ENCODE assay signal across 8 mouse cellular contexts in the genomic region with DNA sequence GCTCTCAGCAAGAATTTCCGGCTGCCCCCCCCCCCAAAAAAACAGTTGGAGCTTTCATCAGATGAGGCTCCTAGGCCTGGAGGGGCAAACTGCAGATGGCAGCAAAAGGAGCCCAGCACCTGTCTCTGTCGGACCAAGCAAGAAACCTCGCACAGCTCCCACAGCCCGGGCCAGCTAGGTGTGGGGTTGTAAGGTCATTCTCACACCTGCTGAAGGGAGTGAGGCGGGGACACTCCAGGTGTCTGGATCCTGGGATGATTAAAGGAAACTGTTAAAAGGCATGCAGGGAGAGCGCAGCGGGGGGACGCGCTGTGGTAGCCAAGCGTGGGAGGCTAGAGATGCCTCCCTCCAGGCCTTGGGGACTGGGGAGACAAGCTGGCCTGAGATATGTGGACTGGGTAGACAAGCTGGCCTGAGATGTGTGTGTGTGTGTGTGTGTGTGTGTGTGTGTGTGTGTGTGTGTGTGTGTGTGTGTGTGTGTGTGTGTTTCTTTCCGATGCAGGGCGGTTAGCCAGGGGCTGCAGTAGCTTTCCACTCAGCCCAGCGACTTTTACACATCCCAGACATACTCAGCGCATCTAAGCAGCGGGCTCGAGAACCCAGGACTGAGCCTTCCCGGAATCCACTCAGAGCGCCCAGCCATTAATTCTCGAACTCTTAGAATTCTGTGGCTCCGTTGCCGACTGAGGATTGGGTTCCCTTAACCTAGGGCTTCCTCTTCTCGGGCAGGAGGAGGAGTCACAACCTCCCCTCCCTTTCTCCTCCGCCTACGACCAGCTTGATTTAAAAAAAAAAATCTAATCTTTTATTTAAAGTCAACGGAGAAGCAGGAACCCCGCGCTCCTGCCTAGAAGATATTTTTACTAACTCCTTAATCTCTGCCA. TPM values are rescaled to one million over a fixed set of nuclear protein-coding genes. Genes with fewer than 3 reads are reported as not detected.
DNase-seq lines count a peak whose midpoint lies in the region; ATAC-seq lines count a peak whose summit lies in the region.

No protein-coding gene starts in this region.

- peaks cover 21% of the 10 kb centered on the region for H3K27me3 ChIP-seq in embryonic facial prominence, embryonic 13.5 days
- peaks cover 16% of the 10 kb centered on the region; the same call in 1 of the 2 replicates for H3K27me3 ChIP-seq in heart, embryonic 10.5 days (ENCODE audit: insufficient read depth, poor library complexity, severe bottlenecking)
- peaks cover 10% of the 10 kb centered on the region for H3K27me3 ChIP-seq in liver, embryonic 11.5 days (replicated peaks; ENCODE audit: control insufficient read depth, insufficient read depth, low read length)

- H3K4me3 ChIP-seq in embryonic facial prominence, embryonic 13.5 days, result peak overlapping the region; percentile 63
- peak overlapping the region; percentile 73 for H3K4me3 ChIP-seq in heart, embryonic 10.5 days
- H3K4me3 ChIP-seq in liver, embryonic 11.5 days (ENCODE audit: low read depth, low read length), result peak overlapping the region; percentile 76

- no peaks in the 10 kb centered on the region; the same call in 1 of the 2 replicates for H3K4me1 ChIP-seq in embryonic facial prominence, embryonic 13.5 days
- no peaks in the 10 kb centered on the region for H3K4me1 ChIP-seq in heart, embryonic 10.5 days
- no peaks in the 10 kb centered on the region for H3K4me1 ChIP-seq in liver, embryonic 11.5 days (replicated peaks; ENCODE audit: control insufficient read depth, insufficient read depth, low read length)

- H3K4me2 ChIP-seq in embryonic facial prominence, embryonic 13.5 days, result peak overlapping the region; percentile 58
- peak overlapping the region; percentile 72 for H3K4me2 ChIP-seq in liver, embryonic 11.5 days

- H3K36me3 ChIP-seq in embryonic facial prominence, embryonic 13.5 days, result no peaks in the 10 kb centered on the region
- H3K36me3 ChIP-seq in heart, embryonic 10.5 days, result no peaks in the 10 kb centered on the region
- no peaks in the 10 kb centered on the region for H3K36me3 ChIP-seq in liver, embryonic 11.5 days (ENCODE audit: control insufficient read depth, insufficient read depth, low read length)

- 24% methylated on average over 25 of the region's 27 CpGs for WGBS in embryonic facial prominence, embryonic 13.5 days
- WGBS in heart, embryonic 10.5 days, result 18% methylated on average over 24 of the region's 27 CpGs
- 19% methylated on average over 27 of the region's 27 CpGs for WGBS in liver, embryonic 11.5 days

- H3K9ac ChIP-seq in embryonic facial prominence, embryonic 13.5 days, result peak overlapping the region; percentile 36
- peak overlapping the region; percentile 60 for H3K9ac ChIP-seq in liver, embryonic 11.5 days (ENCODE audit: low read depth, low read length)

- no peak for ATAC-seq in embryonic facial prominence, embryonic 13.5 days (ENCODE audit: insufficient number of reproducible peaks, insufficient read depth, low FRiP score, low TSS enrichment, low read depth)
- ATAC-seq in liver, embryonic 11.5 days (replicated peaks; ENCODE audit: low FRiP score), result peak; percentile 33
- peak; percentile 64 for ATAC-seq in monocyte, adult 5-6 weeks (replicated peaks; ENCODE audit: insufficient number of reproducible peaks, low FRiP score, low TSS enrichment, poor library complexity, severe bottlenecking)

- peak; percentile 79 for DNase-seq in A20 (ENCODE audit: low read depth, low spot score)
- peak; percentile 55 for DNase-seq in adrenal gland, postnatal 10 days
- DNase-seq in heart, embryonic 10.5 days (ENCODE audit: low spot score), result peak; percentile 75
- peak; percentile 67 for DNase-seq in kidney, adult 9 months
- DNase-seq in liver, embryonic 11.5 days (ENCODE audit: low spot score), result peak; percentile 51
- DNase-seq in spleen, postnatal 4 days (ENCODE audit: low spot score in 2 of 2), result peak; percentile 22 to 66

- peak overlapping the region; percentile 84 for H3K27ac ChIP-seq in embryonic facial prominence, embryonic 13.5 days
- H3K27ac ChIP-seq in heart, embryonic 10.5 days, result peak overlapping the region; percentile 90
- peak overlapping the region; percentile 20 for H3K27ac ChIP-seq in liver, embryonic 11.5 days (ENCODE audit: low read depth, low read length)

- H3K9me3 ChIP-seq in embryonic facial prominence, embryonic 13.5 days, result no peaks in the 10 kb centered on the region
- H3K9me3 ChIP-seq in heart, embryonic 10.5 days, result no peaks in the 10 kb centered on the region
- H3K9me3 ChIP-seq in liver, embryonic 11.5 days (ENCODE audit: control insufficient read depth, low read length), result no peaks in the 10 kb centered on the region

RNA-seq across cellular contexts. Expression of a gene that starts 44.1 kb away (rescaled TPM):
- total RNA-seq in adrenal gland, postnatal 10 days (2021), result 10 to 100 TPM; 49.3 to 55.5 TPM
- 5.2 and 6.8 TPM in 2 replicates for polyA plus RNA-seq in embryonic facial prominence, embryonic 13.5 days (2015; fragmentation: Nextera tagmentation; extraction: Ambion mirVana)
- polyA plus RNA-seq in heart, embryonic 10.5 days (2016; fragmentation: Nextera tagmentation; extraction: Ambion mirVana), result 6.5 and 7.0 TPM in 2 replicates
- 5.1 and 5.8 TPM in 2 replicates for polyA plus RNA-seq in liver, embryonic 11.5 days (2014; fragmentation: Nextera tagmentation; extraction: Ambion mirVana)
- 25.0 to 42.6 TPM (median 36.5 TPM) in 3 replicates for total RNA-seq in monocyte, adult 5-6 weeks (2017)

Comparison
In these comparisons a context has a peak if more than half of its experiments do, and no peak if none do; other contexts are left out.
1. H3K27ac ChIP-seq: peak in every context shown above with its lines; median percentile 90 in heart, embryonic 10.5 days; 84 in embryonic facial prominence, embryonic 13.5 days; 20 in liver, embryonic 11.5 days.